Mouse (Mus musculus) left cerebral cortex, adult 18-20 months (tissue): Measurements from ENCODE around the gene 4931400O07Rik. TPM values are rescaled to one million over a fixed set of nuclear protein-coding genes. Genes with fewer than 3 reads are reported as not detected.

ENCODE experiments used
- DNase-seq, 2 experiments: peaks; one replicate each; pipeline ENCODE4 v3.0.0; 2021 to 2022; ENCODE audit warnings: low spot score in 2 of 2, mixed read lengths in 1 of 2
- long read RNA-seq, 2 experiments: library from polyadenylated mRNA; stranded (forward); transcript quantifications; one replicate each; pipeline ENCODE4 v2.0.0; 2021
- total RNA-seq, 2 experiments: library from RNA; stranded (reverse); gene quantifications; 2 replicates each; pipeline ENCODE4 v1.2.3; 2021

Gene 4931400O07Rik
- not detected for total RNA-seq
- long read RNA-seq, experiment 1 = 0 reads
- long read RNA-seq, experiment 2 = 0 reads

DNA sequence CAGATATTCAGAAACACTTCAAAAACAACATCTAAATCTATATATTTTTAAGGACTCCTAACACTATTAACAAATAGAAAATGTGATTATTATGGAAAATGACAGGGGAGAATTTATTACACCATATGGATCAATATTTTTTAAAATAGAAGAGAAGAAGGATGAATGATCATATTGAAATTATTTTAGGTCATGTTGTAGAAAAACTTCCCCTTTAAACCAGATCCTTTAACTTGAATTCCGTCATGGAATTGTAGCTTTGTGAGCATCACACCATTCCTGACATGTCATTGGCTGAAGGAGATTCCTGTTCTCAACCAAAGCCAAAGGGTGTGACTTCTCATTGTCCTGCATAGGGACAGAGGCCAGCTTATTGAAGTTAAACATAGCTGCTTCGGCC is at the start of gene 4931400O07Rik:
TSS of gene 4931400O07Rik (plus strand) at position 301 of the 400 bp plus-strand sequence.
- DNase-seq = no peak

Other genes with a start within 250 kb of the 4931400O07Rik start
- gene 4933402E13Rik, start 184.5 kb upstream of the 4931400O07Rik start, total RNA-seq = not detected